Mouse (Mus musculus) forebrain, embryonic 12.5 days (tissue): Measurements from ENCODE around the gene Gdf2. TPM values are rescaled to one million over a fixed set of nuclear protein-coding genes. Genes with fewer than 3 reads are reported as not detected.

Source experiments
- ATAC-seq: fragments of 200-750 bp; cut with Nextera tagmentation; 2 replicates; pipeline ENCODE4 v1.8.0; 2017; ENCODE audit warnings: moderate TSS enrichment; ENCODE audit not compliant: low FRiP score
- H3K27ac ChIP-seq: fragments of 300-500 bp; sonication (generic); 2 replicates; pipeline ENCODE4 v1.5.1; 2016; ENCODE audit warnings: mild to moderate bottlenecking
- H3K27me3 ChIP-seq: fragments of 300-500 bp; sonication (generic); 2 replicates; pipeline ENCODE4 v1.6.1; 2016; ENCODE audit warnings: mild to moderate bottlenecking
- H3K36me3 ChIP-seq: fragments of 300-500 bp; sonication (generic); replicated peaks from 2 replicates; pipeline ENCODE4 v1.6.1; 2016; ENCODE audit warnings: mild to moderate bottlenecking
- H3K4me1 ChIP-seq: fragments of 300-500 bp; sonication (generic); 2 replicates; pipeline ENCODE4 v1.6.1; 2016
- H3K4me2 ChIP-seq: fragments of 300-500 bp; sonication (generic); 2 replicates; pipeline ENCODE4 v1.6.1; 2016; ENCODE audit warnings: mild to moderate bottlenecking, moderate library complexity
- H3K4me3 ChIP-seq: fragments of 300-500 bp; sonication (generic); replicated peaks from 2 replicates; pipeline ENCODE4 v1.5.1; 2016; ENCODE audit warnings: mild to moderate bottlenecking
- H3K9ac ChIP-seq: fragments of 300-500 bp; sonication (generic); 2 replicates; pipeline ENCODE4 v1.6.1; 2016; ENCODE audit warnings: mild to moderate bottlenecking
- H3K9me3 ChIP-seq: fragments of 300-500 bp; sonication (generic); 2 replicates; pipeline ENCODE4 v1.6.1; 2016
- WGBS: fragments of 180-500 bp; shearing (Covaris S2); methylation state at CpG from one replicate; pipeline ENCODE4 v1.1.7; 2016; 5-methylcytosine and 5-hydroxymethylcytosine counted together
- polyA plus RNA-seq: library from polyadenylated mRNA; unstranded; fragments of >200 nt; fragmentation: Nextera tagmentation; extraction: Ambion mirVana; gene quantifications from 2 replicates; pipeline ENCODE4 v1.2.1, GENCODE M21; 2016

Gene Gdf2
- polyA plus RNA-seq, 1 experiment from 2014 or later = not detected

DNA sequence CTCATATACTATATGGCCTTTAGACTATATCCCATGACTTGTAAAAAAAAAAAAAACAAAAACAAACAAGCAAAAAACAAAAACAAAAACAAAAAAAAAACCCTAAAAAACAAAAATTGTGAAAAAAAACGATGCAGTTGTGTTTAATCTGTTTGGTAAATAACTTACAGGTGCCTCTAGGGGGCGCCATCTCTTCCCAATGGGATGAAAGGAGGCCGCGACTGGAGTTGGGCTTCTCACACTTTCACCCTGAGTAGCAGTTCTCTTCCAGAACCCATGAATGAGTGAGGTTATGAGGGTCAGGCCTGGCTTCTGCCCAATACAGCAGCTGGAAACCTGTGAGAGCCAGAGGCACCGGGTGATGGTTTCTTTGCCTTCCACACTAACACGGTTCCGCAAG lies 24.8 kb downstream of the Gdf2 start:
- 67% methylated on average over 7 of the region's 7 CpGs for WGBS

GRCm38 (mm10) chr14:33972679-33973078 lies 31.8 kb downstream of the Gdf2 start:
- Histone ChIP-seq H3K4me2 (no peak overlapping the region), H3K9ac (no peak overlapping the region), H3K4me1 (no peaks in the 10 kb centered on the region), H3K27me3 (no peaks in the 10 kb centered on the region; the same call in 1 of the 2 replicates), H3K9me3 (no peaks in the 10 kb centered on the region), H3K4me3 (no peak overlapping the region), H3K36me3 (no peaks in the 10 kb centered on the region), H3K27ac (no peak overlapping the region)
- 47% methylated on average over 7 of the region's 7 CpGs for WGBS
- ATAC-seq = no peak

More for the DNA sequence above, 24.8 kb downstream of the Gdf2 start:
- H3K36me3 ChIP-seq = no peaks in the 10 kb centered on the region
- H3K4me2 ChIP-seq = no peak overlapping the region
- H3K9me3 ChIP-seq = no peaks in the 10 kb centered on the region
- H3K4me3 ChIP-seq = no peak overlapping the region
- ATAC-seq = no peak
- H3K9ac ChIP-seq = no peak overlapping the region
- H3K27me3 ChIP-seq = no peaks in the 10 kb centered on the region
- no peaks in the 10 kb centered on the region for H3K4me1 ChIP-seq
- H3K27ac ChIP-seq = no peak overlapping the region

GRCm38 (mm10) chr14:33974752-33975151 lies 33.9 kb downstream of the Gdf2 start:
- Histone ChIP-seq H3K4me3 (no peak overlapping the region), H3K9me3 (no peaks in the 10 kb centered on the region), H3K27me3 (peaks cover 12% of the 10 kb centered on the region; the same call in 1 of the 2 replicates), H3K4me1 (peaks cover 7% of the 10 kb centered on the region), H3K36me3 (no peaks in the 10 kb centered on the region), H3K27ac (no peak overlapping the region), H3K9ac (no peak overlapping the region), H3K4me2 (no peak overlapping the region)
- no peak for ATAC-seq
- WGBS = 58% methylated on average over 5 of the region's 5 CpGs

- Histone ChIP-seq H3K4me3 (no peak overlapping the region), H3K36me3 (no peaks in the 10 kb centered on the region), H3K9me3 (no peaks in the 10 kb centered on the region), H3K4me2 (no peak overlapping the region), H3K27ac (no peak overlapping the region), H3K27me3 (peaks cover 12% of the 10 kb centered on the region; the same call in 1 of the 2 replicates), H3K9ac (no peak overlapping the region), H3K4me1 (peaks cover 7% of the 10 kb centered on the region)
- ATAC-seq = no peak
- WGBS = 42% methylated on average over 7 of the region's 7 CpGs
These were observed 36.9 kb downstream of the Gdf2 start for GRCm38 (mm10) chr14:33977748-33978147.

DNA sequence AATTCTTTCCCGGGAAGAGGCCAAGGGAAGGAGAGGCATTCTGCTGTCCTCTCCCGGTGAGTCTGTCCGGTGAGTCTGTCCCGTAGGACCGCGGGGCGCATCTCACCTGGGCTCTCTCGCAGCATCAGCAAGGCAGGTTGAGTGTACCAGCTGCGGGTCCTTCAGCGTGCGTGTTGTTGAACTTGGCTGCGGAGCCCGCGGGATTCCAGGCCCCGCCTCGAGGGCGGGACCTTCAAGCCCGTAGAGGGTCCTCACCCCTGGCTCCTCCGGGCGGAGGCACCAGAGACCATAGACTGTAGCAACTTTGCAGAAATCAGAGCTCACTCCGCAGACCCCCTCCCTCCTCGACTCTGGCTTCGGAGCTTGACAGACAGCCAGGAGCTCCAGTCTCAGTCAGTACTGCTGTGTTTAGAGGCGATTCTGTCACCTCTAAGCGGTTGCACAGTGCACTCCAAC lies 37.8 kb downstream of the Gdf2 start, which contains the start of gene Zfp488:
Gene Zfp488 (minus strand): TSS at position 161 of the 456 bp plus-strand sequence.
- no peak within 1 kb of the TSS for H3K27ac ChIP-seq
- H3K4me1 ChIP-seq = peaks cover 7% of the 10 kb centered on the region
- peak within 1 kb of the TSS; percentile 39 for H3K4me3 ChIP-seq
- no peaks in the 10 kb centered on the region for H3K36me3 ChIP-seq
- H3K9ac ChIP-seq = peak within 1 kb of the TSS; percentile 53
- H3K9me3 ChIP-seq = no peaks in the 10 kb centered on the region
- peaks cover 12% of the 10 kb centered on the region; the same call in 1 of the 2 replicates for H3K27me3 ChIP-seq
- 0 out of 2 replicates have a peak, but pooled peaks have one; percentile 57 for ATAC-seq
- peak within 1 kb of the TSS; percentile 70 for H3K4me2 ChIP-seq
- 2% methylated on average over 25 of the region's 25 CpGs for WGBS

DNA sequence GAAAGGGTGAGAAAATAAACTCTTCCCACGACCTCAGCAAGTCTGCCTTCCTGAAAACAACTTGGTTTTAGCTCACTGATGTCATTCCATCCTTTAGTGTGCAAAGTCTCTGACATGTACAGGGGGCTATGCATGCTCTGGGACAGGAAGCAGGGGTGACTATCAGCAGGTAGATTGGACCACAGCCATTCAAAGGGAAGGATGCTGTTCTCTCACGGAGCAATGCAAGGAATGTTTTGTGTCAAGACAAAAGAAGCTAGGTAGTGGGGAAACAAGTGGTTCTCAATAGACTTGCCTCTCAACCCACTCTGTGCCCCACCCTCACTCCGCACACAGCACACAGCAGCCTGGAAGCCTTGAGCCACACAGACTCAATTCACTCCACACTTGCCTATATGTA lies 48.4 kb downstream of the Gdf2 start:
- no peaks in the 10 kb centered on the region for H3K36me3 ChIP-seq

GRCm38 (mm10) chr14:33991971-33992370 lies 51.1 kb downstream of the Gdf2 start:
- Histone ChIP-seq H3K4me2 (no peak overlapping the region), H3K9ac (no peak overlapping the region), H3K9me3 (no peaks in the 10 kb centered on the region), H3K27me3 (no peaks in the 10 kb centered on the region), H3K27ac (no peak overlapping the region), H3K4me3 (no peak overlapping the region), H3K36me3 (no peaks in the 10 kb centered on the region), H3K4me1 (no peaks in the 10 kb centered on the region)
- WGBS = 83% methylated on average over 4 of the region's 4 CpGs
- no peak for ATAC-seq

More for the DNA sequence above, 48.4 kb downstream of the Gdf2 start:
- no peaks in the 10 kb centered on the region for H3K27me3 ChIP-seq
- H3K27ac ChIP-seq = no peak overlapping the region
- H3K9ac ChIP-seq = no peak overlapping the region
- H3K4me3 ChIP-seq = no peak overlapping the region
- H3K4me2 ChIP-seq = no peak overlapping the region
- no peak for ATAC-seq
- 42% methylated on average over 3 of the region's 3 CpGs for WGBS
- no peaks in the 10 kb centered on the region for H3K9me3 ChIP-seq
- H3K4me1 ChIP-seq = no peaks in the 10 kb centered on the region

GRCm38 (mm10) chr14:33993051-33993450 lies 52.2 kb downstream of the Gdf2 start:
- Histone ChIP-seq H3K4me1 (no peaks in the 10 kb centered on the region), H3K27me3 (no peaks in the 10 kb centered on the region), H3K9me3 (no peaks in the 10 kb centered on the region), H3K4me3 (no peak overlapping the region), H3K9ac (no peak overlapping the region), H3K36me3 (no peaks in the 10 kb centered on the region), H3K4me2 (no peak overlapping the region), H3K27ac (no peak overlapping the region)
- WGBS = 91% methylated on average over 9 of the region's 9 CpGs
- no peak for ATAC-seq

GRCm38 (mm10) chr14:33993521-33994289 lies 52.9 kb downstream of the Gdf2 start:
- no peaks in the 10 kb centered on the region for H3K27me3 ChIP-seq
- H3K27ac ChIP-seq = no peak overlapping the region
- no peak overlapping the region for H3K4me2 ChIP-seq
- H3K4me3 ChIP-seq = no peak overlapping the region
- H3K9me3 ChIP-seq = no peaks in the 10 kb centered on the region
- H3K36me3 ChIP-seq = no peaks in the 10 kb centered on the region
- 91% methylated on average over 6 of the region's 6 CpGs for WGBS
- no peak overlapping the region for H3K9ac ChIP-seq
- ATAC-seq = no peak
- no peaks in the 10 kb centered on the region for H3K4me1 ChIP-seq

Other genes with a start within 250 kb of the Gdf2 start
- gene Gdf10, start 17.5 kb upstream of the Gdf2 start, polyA plus RNA-seq = 1.7 and 2.5 TPM in 2 replicates
- not detected in 2 replicates for gene Rbp3, start 13.0 kb downstream of the Gdf2 start, polyA plus RNA-seq
- 0.09 and 0.10 TPM in 2 replicates for gene Zfp488, start 37.7 kb downstream of the Gdf2 start, polyA plus RNA-seq
- not detected in 2 replicates for gene Gm30083, start 74.1 kb downstream of the Gdf2 start, polyA plus RNA-seq
- gene Gm5460, start 75.7 kb downstream of the Gdf2 start, polyA plus RNA-seq = not detected in 2 replicates
- gene Antxrl, start 111.7 kb downstream of the Gdf2 start, polyA plus RNA-seq = not detected in 2 replicates
- 0.24 and 0.61 TPM in 2 replicates for gene Anxa8, start 144.9 kb downstream of the Gdf2 start, polyA plus RNA-seq
- gene A630023A22Rik, start 161.7 kb downstream of the Gdf2 start, polyA plus RNA-seq = not detected in 2 replicates
- 0.05 TPM in 1 of 2 replicates, not detected in the other for gene Npy4r, start 211.4 kb downstream of the Gdf2 start, polyA plus RNA-seq